Mouse (Mus musculus) liver, postnatal 0 days (tissue): ENCODE measurements around the gene Clec2i.

Experiments
- CTCF ChIP-seq: sonication (generic); IDR thresholded peaks from 2 replicates; pipeline ENCODE4 v1.5.1; 2016; ENCODE audit warnings: antibody characterized with exemption, low read depth
- EP300 ChIP-seq: IDR thresholded peaks from 2 replicates; pipeline ENCODE4 v1.6.1; 2016; ENCODE audit warnings: antibody characterized with exemption, low read depth, mild to moderate bottlenecking

DNA sequence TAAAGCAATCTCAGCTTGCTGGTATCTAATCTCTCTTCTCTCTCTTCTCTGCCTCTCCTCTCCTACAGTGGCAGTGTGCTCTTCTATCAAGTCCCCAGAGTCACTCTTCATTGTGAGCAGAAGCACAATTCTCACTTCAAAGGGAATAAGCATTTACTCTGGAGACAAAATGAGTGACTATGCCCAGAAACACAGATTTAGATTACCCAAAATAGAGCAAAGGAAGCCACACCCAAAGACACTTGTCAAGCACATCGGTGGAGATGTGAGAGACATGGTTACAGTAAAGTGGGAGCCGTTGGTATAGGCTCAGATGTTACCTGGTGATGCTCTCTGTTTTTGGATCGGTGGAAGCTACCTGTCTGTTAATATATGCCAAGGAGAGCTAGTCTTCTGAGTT, 34.6 kb upstream of the Clec2i start:
- TF ChIP-seq CTCF (no peak), EP300 (no peak)
